Mouse (Mus musculus): Measurements from ENCODE around the gene Rpf2.

Rpf2 gene

GRCm38 (mm10) chr10:40246374-40247165 is at the start of gene Rpf2:
Gene Rpf2, minus strand, starts transcription at chr10:40247036.
- peak; percentile 70 to 79 for DNase-seq (ENCODE audit: low spot score in 2 of 2)

DNA sequence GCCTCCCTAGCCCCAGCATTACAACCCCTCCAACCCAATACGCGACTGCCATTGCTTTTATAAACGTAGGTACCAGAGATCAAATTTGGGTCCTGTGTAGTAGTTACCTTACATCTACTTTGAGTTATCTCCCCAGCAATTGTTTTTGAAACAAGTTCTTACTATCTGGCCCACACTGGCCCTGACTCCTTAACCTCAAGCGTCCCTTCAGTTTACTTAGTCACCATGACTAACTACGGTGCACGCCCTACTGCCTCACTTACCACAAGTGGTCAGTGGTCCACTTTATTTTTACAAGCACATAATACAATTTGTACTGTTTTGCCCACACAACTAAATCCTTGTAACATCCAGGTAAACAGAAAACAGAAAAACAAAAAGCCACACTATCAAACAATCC is 45.8 kb upstream of the Rpf2 start:
- no peak for DNase-seq (ENCODE audit: low spot score in 2 of 2)

GRCm38 (mm10) chr10:40286767-40287166 is 39.9 kb upstream of the Rpf2 start:
- peak in 1 of 2 experiments; percentile 9 for DNase-seq (ENCODE audit: low spot score in 2 of 2)

DNA sequence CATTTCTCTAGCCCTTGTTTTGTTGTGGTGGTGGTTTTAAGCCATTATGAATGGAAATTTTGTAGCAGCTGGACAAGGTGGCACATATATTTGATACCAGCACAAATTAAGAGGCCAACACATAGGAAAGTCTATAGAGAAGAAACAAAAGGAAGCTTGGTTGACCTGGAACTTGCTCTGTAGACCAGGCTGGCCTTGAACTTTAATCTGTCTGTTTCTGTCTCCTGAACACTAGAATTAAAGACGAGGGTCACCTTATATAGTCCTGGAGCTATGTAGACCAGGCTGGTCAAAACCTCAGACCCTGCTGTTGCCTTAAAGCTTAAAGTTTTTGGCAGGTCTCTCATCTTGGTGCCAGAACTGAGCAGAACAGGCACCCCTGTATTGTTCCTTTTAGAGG is 38.7 kb upstream of the Rpf2 start:
- DNase-seq (ENCODE audit: low spot score in 2 of 2): no peak

DNA sequence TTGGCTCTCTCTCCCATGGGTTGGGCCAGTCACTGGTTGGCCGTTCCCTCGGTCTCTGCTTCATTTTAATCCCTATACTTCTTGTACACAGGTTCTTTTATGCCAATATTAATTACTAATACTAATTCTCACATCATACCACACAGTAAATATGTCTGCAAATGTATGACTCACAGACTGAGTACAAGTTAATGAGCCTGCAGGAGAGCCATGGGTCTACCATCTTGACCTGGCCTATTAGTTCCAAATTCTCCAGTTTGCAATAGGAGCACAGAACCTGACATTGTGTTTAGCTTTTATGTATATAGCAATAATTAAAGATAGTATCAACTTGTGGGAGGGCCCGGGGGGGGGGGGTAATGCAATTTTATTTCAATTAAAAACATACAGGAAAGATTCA is 38.2 kb upstream of the Rpf2 start:
- no peak for DNase-seq (ENCODE audit: low spot score in 2 of 2)

- no peak for DNase-seq (ENCODE audit: low spot score in 2 of 2)
These were observed 37.5 kb upstream of the Rpf2 start for GRCm38 (mm10) chr10:40284179-40284831.

GRCm38 (mm10) chr10:40283636-40284035 is 36.8 kb upstream of the Rpf2 start:
- DNase-seq (ENCODE audit: low spot score in 2 of 2): no peak

DNA sequence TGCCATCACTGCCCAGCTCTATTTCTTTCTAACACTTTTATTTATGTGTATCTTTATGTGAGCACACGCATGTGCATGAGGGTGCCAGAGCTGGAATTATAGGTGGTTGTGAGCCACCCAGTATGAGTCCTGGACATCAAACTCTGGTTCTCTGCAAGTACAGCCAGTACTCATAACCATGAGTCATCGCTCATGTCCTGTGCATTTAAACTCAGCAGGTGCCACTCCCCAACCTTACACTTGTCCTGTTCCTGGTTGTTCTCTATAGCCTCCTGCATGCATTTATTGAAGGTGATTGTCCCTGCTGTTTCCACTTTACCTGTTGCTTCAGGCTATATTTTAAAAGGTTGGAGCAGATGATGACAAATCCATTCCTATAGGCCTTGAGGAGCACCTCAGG is 34.7 kb upstream of the Rpf2 start:
- no peak for DNase-seq (ENCODE audit: low spot score in 2 of 2)

DNA sequence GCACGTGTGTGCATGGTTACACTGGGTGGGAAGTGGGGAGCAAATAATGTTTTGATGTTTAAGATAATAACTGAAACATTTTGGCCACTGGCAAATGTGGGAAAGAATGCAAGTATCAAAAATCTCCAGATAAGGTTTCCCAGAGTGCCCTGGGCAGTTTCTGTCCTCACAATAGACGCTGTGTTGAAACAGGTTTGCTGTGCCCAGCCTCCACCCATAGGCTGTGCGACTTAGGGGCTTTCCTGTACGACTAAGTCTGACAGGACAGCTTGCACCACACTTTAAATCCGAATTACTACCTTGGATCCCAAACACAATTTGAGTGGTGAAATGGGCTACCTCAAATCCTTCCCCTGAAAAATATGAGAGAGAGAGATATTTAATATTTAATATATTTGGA is 31.5 kb upstream of the Rpf2 start:
- no peak for DNase-seq (ENCODE audit: low spot score in 2 of 2)

DNA sequence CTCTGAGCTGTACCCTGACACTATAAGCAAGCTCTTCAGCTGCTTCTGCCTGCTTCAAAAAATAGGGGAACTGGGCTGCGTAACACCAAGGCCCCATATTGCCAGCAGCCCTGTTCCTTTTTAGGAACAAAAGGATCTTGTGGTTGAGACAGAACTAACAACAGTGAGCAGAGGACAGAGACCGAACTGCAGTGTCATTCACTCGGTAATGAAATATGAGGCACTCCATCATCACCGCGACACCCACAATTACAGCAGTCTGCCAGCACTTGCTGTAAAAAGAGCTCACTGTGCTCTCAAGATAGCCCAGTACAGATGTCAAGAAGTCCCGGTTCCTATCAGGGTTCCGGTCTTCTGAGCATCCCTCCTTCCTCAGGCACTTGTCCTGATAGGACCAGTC is 29.2 kb upstream of the Rpf2 start:
- no peak for DNase-seq (ENCODE audit: low spot score in 2 of 2)

DNA sequence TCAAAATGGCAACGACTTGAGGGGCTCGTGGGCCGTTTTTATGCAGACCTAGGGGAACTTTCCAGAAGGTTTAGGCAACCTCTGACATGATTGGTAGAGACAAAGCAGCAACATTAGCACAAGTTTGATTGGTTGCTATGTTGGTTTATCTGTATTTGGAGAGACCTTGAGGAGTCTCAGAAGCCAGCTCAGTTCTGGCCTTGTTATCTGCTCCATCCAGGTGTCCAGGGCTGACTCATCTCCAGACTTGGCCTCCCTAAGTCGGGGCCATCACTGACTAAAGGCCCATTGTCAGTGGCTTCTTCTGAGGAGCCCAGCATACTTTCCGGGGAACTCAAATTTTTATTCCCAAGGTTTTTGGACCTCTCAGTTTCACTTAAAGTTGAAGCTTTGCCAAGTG is 27.1 kb upstream of the Rpf2 start:
- no peak for DNase-seq (ENCODE audit: low spot score in 2 of 2)

- no peak for DNase-seq (ENCODE audit: low spot score in 2 of 2)
These were observed 24.4 kb upstream of the Rpf2 start for GRCm38 (mm10) chr10:40271216-40271615.

GRCm38 (mm10) chr10:40264920-40265319 is 18.1 kb upstream of the Rpf2 start:
- no peak for DNase-seq (ENCODE audit: low spot score in 2 of 2)

- no peak for DNase-seq (ENCODE audit: low spot score in 2 of 2)
These were observed 16.9 kb upstream of the Rpf2 start for GRCm38 (mm10) chr10:40263691-40264090.

DNA sequence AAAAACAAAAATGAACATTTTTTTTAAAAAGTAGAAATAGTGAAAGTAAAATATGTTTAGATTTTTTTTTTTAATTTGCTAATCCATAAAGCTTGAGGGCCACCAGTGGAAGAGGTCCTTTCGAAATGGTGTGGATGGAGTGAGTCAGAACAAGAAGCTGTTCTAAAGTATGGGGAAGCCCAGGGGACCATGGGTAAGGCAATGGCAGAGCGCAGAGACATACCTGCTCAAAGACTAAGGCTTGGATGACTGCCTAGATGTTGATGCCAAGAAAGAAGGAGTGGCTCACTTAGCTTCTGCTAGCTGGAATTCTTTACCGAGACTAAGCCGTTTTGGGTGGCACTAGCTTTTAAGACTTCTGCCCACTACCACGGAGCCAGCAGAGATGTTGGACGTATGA is 15.4 kb upstream of the Rpf2 start:
- no peak for DNase-seq (ENCODE audit: low spot score in 2 of 2)

DNA sequence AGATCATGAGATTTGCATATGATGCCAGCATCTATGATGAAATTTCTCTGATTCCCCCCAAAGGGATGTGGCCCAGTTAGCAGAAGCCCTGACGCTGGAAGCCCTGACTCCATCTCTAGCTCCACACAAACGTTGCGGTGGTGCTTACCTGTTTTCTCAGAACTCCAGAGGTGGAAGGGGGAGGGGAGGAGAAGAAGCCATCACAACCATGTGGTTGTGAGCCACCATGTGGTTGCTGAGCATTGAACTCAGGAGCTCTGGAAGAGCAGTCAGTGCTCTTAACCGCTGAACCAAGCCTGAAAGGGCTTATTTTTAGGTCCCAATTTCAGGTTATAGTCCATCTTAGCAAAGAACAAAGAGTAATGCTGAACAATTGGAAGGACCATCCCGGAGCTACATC is 13.5 kb upstream of the Rpf2 start:
- no peak for DNase-seq (ENCODE audit: low spot score in 2 of 2)

DNA sequence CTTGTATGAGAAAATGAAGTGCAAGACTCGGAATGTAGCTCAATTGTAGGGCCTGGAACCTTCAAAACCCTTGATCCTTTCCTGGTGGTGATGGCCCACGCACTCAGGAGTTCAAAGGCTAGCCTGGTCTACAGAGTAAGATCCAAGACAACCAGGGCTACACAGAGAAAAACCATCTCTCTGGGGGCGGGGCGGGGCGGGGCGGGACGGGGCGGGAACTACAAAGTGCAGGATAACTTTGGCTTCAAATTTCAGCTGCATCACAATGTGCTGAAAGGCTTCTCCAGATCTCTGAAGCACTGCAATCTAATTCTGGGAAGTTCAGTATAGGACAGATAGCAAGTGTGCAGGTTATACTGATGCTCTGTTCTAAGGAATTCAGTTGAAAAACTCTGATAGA is 12.7 kb upstream of the Rpf2 start:
- DNase-seq (ENCODE audit: low spot score in 2 of 2): no peak

DNA sequence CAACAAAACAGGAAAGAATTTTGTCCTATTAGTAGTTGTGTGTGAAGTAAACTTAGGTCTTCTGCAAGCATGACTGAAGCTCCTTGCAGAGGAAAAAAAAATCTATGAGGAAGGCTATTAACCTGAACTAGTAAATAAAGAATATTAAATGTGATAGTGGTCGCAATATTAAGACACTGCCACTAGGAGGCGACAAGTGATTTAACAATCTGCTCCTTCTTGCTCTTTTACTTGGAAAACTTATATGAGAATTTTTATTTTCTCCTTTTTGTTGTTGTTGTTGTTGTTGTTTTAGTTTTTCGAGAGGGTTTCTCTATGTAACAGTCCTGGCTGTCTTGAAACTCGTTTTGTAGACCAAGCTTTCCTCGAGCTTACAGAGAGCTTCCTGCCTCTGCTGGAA is 12.1 kb upstream of the Rpf2 start:
- DNase-seq (ENCODE audit: low spot score in 2 of 2): peak; percentile 41 to 56

DNA sequence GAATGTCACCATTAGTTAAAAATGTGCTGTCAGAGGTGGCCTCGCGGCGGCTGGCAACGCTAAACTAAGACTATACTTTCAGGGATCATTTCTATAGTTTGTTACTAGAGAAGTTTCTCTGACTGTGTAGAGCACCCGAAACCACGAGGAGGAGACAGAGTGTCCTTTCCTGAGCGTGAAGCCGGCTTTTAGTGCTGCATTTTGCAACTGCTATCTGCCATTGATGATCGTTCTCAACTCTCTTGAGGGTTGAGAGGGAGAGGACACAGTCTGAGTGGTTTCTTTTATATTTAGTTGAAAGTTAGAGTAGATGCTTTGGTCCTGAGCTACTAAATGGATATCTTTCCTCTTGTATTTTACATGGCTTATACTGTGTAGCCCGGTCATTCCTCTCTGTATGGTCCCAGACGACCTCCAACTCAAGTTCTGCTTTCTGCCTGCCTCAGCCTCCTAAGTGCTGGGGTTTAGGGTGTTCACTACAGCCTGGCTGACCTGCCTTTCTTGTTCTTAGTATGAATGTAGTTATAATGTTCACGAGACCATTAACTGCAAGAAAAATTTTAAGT is 11.6 kb upstream of the Rpf2 start:
- peak; percentile 75 to 80 for DNase-seq (ENCODE audit: low spot score in 2 of 2)

DNA sequence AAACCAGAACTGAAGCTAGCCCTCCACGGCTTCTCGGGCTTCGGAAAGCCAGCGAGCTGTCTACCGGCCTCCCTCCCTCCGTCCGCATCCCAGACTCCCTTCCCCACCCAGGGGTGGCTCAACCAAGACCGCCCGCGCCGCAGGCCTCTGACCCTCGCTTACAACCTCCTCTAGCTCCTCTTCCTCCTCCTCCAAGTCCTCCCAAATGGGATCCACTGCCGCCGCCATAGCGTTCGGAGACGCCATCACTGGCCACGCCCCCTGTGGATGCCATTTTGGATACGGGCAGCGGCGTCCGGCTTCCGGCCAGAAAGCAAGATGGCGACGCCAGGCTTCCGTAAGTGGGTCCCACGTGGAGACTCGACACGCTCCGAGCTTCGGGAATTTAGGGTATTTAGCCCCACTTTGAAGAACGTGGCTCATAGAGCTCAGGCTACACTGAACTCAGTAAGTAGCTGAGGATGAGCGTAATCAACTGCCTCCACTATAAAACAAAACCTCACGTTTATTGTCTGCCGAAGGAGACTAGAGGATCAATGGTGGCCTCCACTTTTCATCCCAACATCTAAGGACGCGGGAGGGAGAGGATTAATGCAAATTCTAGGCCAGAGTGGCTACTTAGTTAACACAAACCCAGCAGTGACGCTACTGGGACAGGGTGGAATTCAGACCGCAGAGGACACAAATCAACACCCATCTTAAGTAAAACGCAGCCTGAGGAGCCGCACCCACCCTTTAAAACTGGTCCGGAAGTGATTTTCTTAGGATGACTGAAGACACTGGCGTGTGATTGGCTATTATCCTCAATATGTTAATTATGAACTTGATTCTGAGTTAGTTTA is 10.8 kb upstream of the Rpf2 start, which contains the start of gene Gtf3c6:
Gene Gtf3c6 (minus strand): TSS at position 695 of the 842 bp plus-strand sequence.
- DNase-seq (ENCODE audit: low spot score in 2 of 2): peak; percentile 85 to 91

DNA sequence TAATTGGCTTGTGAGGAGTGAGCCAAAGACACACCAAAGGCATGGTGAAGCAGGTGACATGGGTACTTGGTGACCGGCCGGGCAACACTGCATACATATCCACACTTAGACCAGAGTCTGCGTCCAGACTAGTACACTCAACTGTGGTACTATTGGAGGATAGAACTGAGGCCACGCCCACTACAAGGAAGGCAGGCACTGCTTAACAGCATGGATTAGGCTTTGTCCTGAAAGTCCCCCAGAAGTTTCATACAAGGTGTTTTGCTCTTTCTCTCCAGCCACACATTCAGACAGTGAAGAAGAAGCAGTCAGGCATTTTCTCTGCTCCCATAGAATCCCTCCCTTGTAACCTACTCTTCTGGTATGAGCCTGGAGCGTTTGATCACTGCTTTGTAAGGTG is 9.9 kb upstream of the Rpf2 start:
- peak; percentile 16 to 18 for DNase-seq (ENCODE audit: low spot score in 2 of 2)

DNA sequence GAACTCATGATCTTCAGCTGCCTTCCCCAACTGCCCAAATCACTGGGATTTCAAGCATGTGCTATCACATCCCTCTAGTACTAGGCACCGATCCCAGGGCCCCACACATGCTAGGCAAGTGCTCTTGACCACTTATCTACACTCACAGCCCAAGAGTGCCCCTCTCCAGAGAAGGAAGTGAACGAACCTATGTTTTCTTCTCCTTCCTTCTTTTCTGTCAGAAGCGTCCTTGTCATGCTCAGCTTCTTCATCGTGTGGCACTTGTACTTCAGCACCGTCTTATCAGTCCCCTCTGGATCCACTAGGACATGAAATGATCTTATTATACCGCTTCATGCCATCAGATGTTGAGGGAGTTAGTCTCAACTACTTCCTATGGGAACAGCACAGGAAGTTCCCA is 4.1 kb upstream of the Rpf2 start:
- DNase-seq (ENCODE audit: low spot score in 2 of 2): no peak
